ENCODE assay signal across 12 mouse cellular contexts in genomic region chr9:96573252-96573651, GRCm38 (mm10). TPM values are rescaled to one million over a fixed set of nuclear protein-coding genes. Genes with fewer than 3 reads are reported as not detected.
DNase-seq lines count a peak whose midpoint lies in the region; ATAC-seq and TF ChIP-seq lines count a peak whose summit lies in the region.
"Had no signal": no experiment of that assay in that cellular context is flagged by ENCODE, and none has a peak within 500 bp of the region (broad histone marks: within the 10 kb centered on the region; RNA-seq: fewer than 3 reads in every experiment).

No protein-coding gene starts in this region.

- no peaks in the 10 kb centered on the region; the same call in 1 of the 2 replicates for H3K36me3 ChIP-seq in heart, adult 2 months (ENCODE audit: control insufficient read depth, insufficient read depth, low read length)
- peaks cover 11% of the 10 kb centered on the region for H3K36me3 ChIP-seq in lung, postnatal 0 days (ENCODE audit: insufficient read depth, low read length)
- no peaks in the 10 kb centered on the region for H3K36me3 ChIP-seq in midbrain, embryonic 15.5 days (replicated peaks)

- no peak for ATAC-seq in lung, postnatal 0 days
- peak; percentile 72 for ATAC-seq in activated CD4-positive, CD25-positive, alpha-beta regulatory T cell, adult 4 months
- no peak for ATAC-seq in midbrain, embryonic 15.5 days (replicated peaks)

- no peak overlapping the region for H3K4me2 ChIP-seq in lung, postnatal 0 days (replicated peaks; ENCODE audit: low read depth, low read length)
- H3K4me2 ChIP-seq in midbrain, embryonic 15.5 days: no peak overlapping the region
- H3K4me2 ChIP-seq: limb, embryonic 12.5 days had no signal

- no peak for TF ChIP-seq EP300 in heart, adult 2 months (IDR thresholded peaks at IDR 0.05; ENCODE audit: insufficient read depth, low read depth, low read length)
- no peak for TF ChIP-seq EP300 in lung, postnatal 0 days (IDR thresholded peaks at IDR 0.05)

- intact Hi-C loops in heart, adult 2 months (cut with DNase I): loop anchor here (1.0 to 2.0 kb wide), 3 partner anchors 80 to 245 kb away; no protein-coding TSS in a partner anchor
- intact Hi-C loops in heart, postnatal 14 days (cut with DNase I): loop anchor here (1.0 to 5.0 kb wide), 4 partner anchors 79 to 246 kb away; no protein-coding TSS in a partner anchor

- H3K27ac ChIP-seq in heart, adult 2 months: no peak overlapping the region
- H3K27ac ChIP-seq in lung, postnatal 0 days (ENCODE audit: low read length): no peak overlapping the region
- H3K27ac ChIP-seq in midbrain, embryonic 15.5 days: no peak overlapping the region
- H3K27ac ChIP-seq: limb, embryonic 12.5 days had no signal

- no peaks in the 10 kb centered on the region for H3K79me2 ChIP-seq in heart, adult 2 months (replicated peaks; ENCODE audit: control insufficient read depth, insufficient read depth, low read length)

- H3K9me3 ChIP-seq in lung, postnatal 0 days (ENCODE audit: low read length): no peaks in the 10 kb centered on the region
- no peaks in the 10 kb centered on the region for H3K9me3 ChIP-seq in midbrain, embryonic 15.5 days
- H3K9me3 ChIP-seq: limb, embryonic 12.5 days had no signal

- H3K27me3 ChIP-seq in heart, adult 2 months (ENCODE audit: control insufficient read depth, insufficient read depth, low read length): no peaks in the 10 kb centered on the region
- H3K27me3 ChIP-seq in lung, postnatal 0 days (replicated peaks; ENCODE audit: insufficient read depth, low read length): no peaks in the 10 kb centered on the region
- H3K27me3 ChIP-seq in midbrain, embryonic 15.5 days (replicated peaks): no peaks in the 10 kb centered on the region
- H3K27me3 ChIP-seq: limb, embryonic 12.5 days had no signal

- DNase-seq in heart, adult 2 months: no peak
- no peak for DNase-seq in heart, postnatal 14 days
- DNase-seq in lung, postnatal 0 days (ENCODE audit: low spot score): peak; percentile 65
- no peak for DNase-seq in lung, adult 18-20 months
- DNase-seq in retina, embryonic 14.5 days (ENCODE audit: low spot score): peak; percentile 80
- no peak for DNase-seq in cerebellum, postnatal 25 days
- DNase-seq: kidney, adult 18-20 months had no signal

- no peak overlapping the region for H3K4me3 ChIP-seq in heart, adult 2 months
- H3K4me3 ChIP-seq in lung, postnatal 0 days (ENCODE audit: low read depth, low read length): no peak overlapping the region
- H3K4me3 ChIP-seq in midbrain, embryonic 15.5 days: no peak overlapping the region
- H3K4me3 ChIP-seq: limb, embryonic 12.5 days had no signal

- H3K4me1 ChIP-seq in heart, adult 2 months (ENCODE audit: control insufficient read depth, insufficient read depth, low read length): no peaks in the 10 kb centered on the region; the same call in 1 of the 2 replicates
- H3K4me1 ChIP-seq in lung, postnatal 0 days (ENCODE audit: insufficient read depth, low read depth, low read length): no peaks in the 10 kb centered on the region
- H3K4me1 ChIP-seq in midbrain, embryonic 15.5 days: no peaks in the 10 kb centered on the region

- TF ChIP-seq POLR2A in heart, adult 2 months (IDR thresholded peaks at IDR 0.05; ENCODE audit: insufficient read depth, low read depth, low read length): no peak

- peak; percentile 100 for TF ChIP-seq CTCF in heart, adult 2 months (IDR thresholded peaks at IDR 0.05)
- peak; percentile 91 for TF ChIP-seq CTCF in lung, postnatal 0 days (IDR thresholded peaks at IDR 0.05)

- WGBS in heart, adult 2 months: 2% methylated on average over 1 of the region's 1 CpGs
- 0% methylated on average over 1 of the region's 1 CpGs for WGBS in lung, postnatal 0 days
- WGBS in midbrain, embryonic 15.5 days: 2% methylated on average over 1 of the region's 1 CpGs

- no peak overlapping the region for H3K9ac ChIP-seq in heart, adult 2 months (ENCODE audit: low read depth, low read length)
- H3K9ac ChIP-seq in lung, postnatal 0 days (replicated peaks; ENCODE audit: low read depth): no peak overlapping the region
- no peak overlapping the region for H3K9ac ChIP-seq in midbrain, embryonic 15.5 days
- H3K9ac ChIP-seq: limb, embryonic 12.5 days had no signal

RNA-seq across cellular contexts. Expression of gene Gm28729, which starts 48.2 kb away (rescaled TPM):
- total RNA-seq in heart, adult 2 months (2021): not detected
- not detected in 2 replicates for polyA plus RNA-seq in heart, adult 2 months (2012; rRNA removed)
- total RNA-seq in heart, postnatal 14 days (2021): not detected
- polyA plus RNA-seq in lung, postnatal 0 days (2015; fragmentation: Nextera tagmentation; extraction: Ambion mirVana): 2.7 and 4.4 TPM in 2 replicates
- polyA plus RNA-seq in activated CD4-positive, CD25-positive, alpha-beta regulatory T cell, adult 4 months (2017; shearing (Covaris generic)): not detected
- polyA plus RNA-seq in midbrain, embryonic 15.5 days (2015; fragmentation: Nextera tagmentation; extraction: Ambion mirVana): 0.17 and 0.32 TPM in 2 replicates
- polyA plus RNA-seq: limb, embryonic 12.5 days; neural tube, embryonic 11.5 days; stomach, embryonic 14.5 days had no signal

RNA-seq across cellular contexts. Expression of gene Rasa2, which starts 58.2 kb away (rescaled TPM):
- total RNA-seq in heart, adult 2 months (2021): 1 to 10 TPM; 5.5 to 6.0 TPM
- 2.1 and 3.0 TPM in 2 replicates for polyA plus RNA-seq in heart, adult 2 months (2012; rRNA removed)
- 1 to 10 TPM; 8.5 to 8.9 TPM for total RNA-seq in heart, postnatal 14 days (2021)
- polyA plus RNA-seq in lung, postnatal 0 days (2015; fragmentation: Nextera tagmentation; extraction: Ambion mirVana): 12.3 and 15.6 TPM in 2 replicates
- polyA plus RNA-seq in activated CD4-positive, CD25-positive, alpha-beta regulatory T cell, adult 4 months (2017; shearing (Covaris generic)): 10 to 100 TPM; 36.2 to 36.7 TPM
- 16.3 and 17.6 TPM in 2 replicates for polyA plus RNA-seq in midbrain, embryonic 15.5 days (2015; fragmentation: Nextera tagmentation; extraction: Ambion mirVana)

Comparison
In these comparisons a context has a peak if more than half of its experiments do, and no peak if none do; other contexts are left out.
1. DNase-seq: peak in lung, postnatal 0 days (single experiment) and retina, embryonic 14.5 days (single experiment); none in heart, adult 2 months (0 of 2), heart, postnatal 14 days (0 of 2), lung, adult 18-20 months (0 of 2) and cerebellum, postnatal 25 days (0 of 2).